Mouse (Mus musculus) naive thymus-derived CD4-positive, alpha-beta T cell, adult 5 months (primary cell): ENCODE measurements around the gene Rhcg. TPM values are rescaled to one million over a fixed set of nuclear protein-coding genes. Genes with fewer than 3 reads are reported as not detected.

Source experiments
- polyA plus RNA-seq: library from polyadenylated mRNA; unstranded; fragments of 100-300 nt; shearing (Covaris generic); gene quantifications from one replicate; pipeline ENCODE4 v1.2.1, GENCODE M21; 2017

The Rhcg gene
- not detected for polyA plus RNA-seq

GRCm38 (mm10) chr7:79617418-79617817 lies at the start of gene Rhcg:
Gene Rhcg, minus strand, starts transcription at chr7:79617657.

GRCm38 (mm10) chr7:79659578-79660290 lies 42.3 kb upstream of the Rhcg start, which contains the start of gene Ticrr:
Gene Ticrr, plus strand, starts transcription at chr7:79660196.

Other genes with a start within 250 kb of the Rhcg start
- not detected for gene Rlbp1, start 230.6 kb downstream of the Rhcg start, polyA plus RNA-seq
- 17.3 TPM for gene Fanci, start 225.7 kb downstream of the Rhcg start, polyA plus RNA-seq
- gene Polg, start 151.3 kb downstream of the Rhcg start, polyA plus RNA-seq = 249 TPM
- gene Ticrr, start 42.5 kb upstream of the Rhcg start, polyA plus RNA-seq = 0.71 TPM
- gene Kif7, start 98.1 kb upstream of the Rhcg start, polyA plus RNA-seq = 0.92 TPM
- gene Plin1, start 115.2 kb upstream of the Rhcg start, polyA plus RNA-seq = 0.21 TPM
- 0.42 TPM for gene Pex11a, start 125.5 kb upstream of the Rhcg start, polyA plus RNA-seq
- not detected for gene Wdr93, start 125.5 kb upstream of the Rhcg start, polyA plus RNA-seq
- not detected for gene Mesp1, start 176.1 kb upstream of the Rhcg start, polyA plus RNA-seq
- not detected for gene Mesp2, start 193.1 kb upstream of the Rhcg start, polyA plus RNA-seq
- gene Anpep, start 243.4 kb upstream of the Rhcg start, polyA plus RNA-seq = not detected